Mouse (Mus musculus): ENCODE measurements around the gene Hebp2. TPM values are rescaled to one million over a fixed set of nuclear protein-coding genes. Genes with fewer than 3 reads are reported as not detected.
A peak's percentile ranks its signal among the peaks of the same experiment; 100 is the strongest.

The Hebp2 gene
- total RNA-seq, 4 experiments from 2014 or later, result 3.0 to 4.3 (median 4.1) TPM

- DNase-seq (ENCODE audit: low spot score in 2 of 2), result no peak
Measured at GRCm38 (mm10) chr10:18510663-18511062, 35.2 kb downstream of the Hebp2 start.

- peak in 1 of 2 experiments; percentile 42 for DNase-seq (ENCODE audit: low spot score in 2 of 2)
Measured at GRCm38 (mm10) chr10:18508586-18508985, 37.3 kb downstream of the Hebp2 start.

- DNase-seq (ENCODE audit: low spot score in 2 of 2), result no peak
Measured at GRCm38 (mm10) chr10:18507869-18508473, 37.9 kb downstream of the Hebp2 start.

GRCm38 (mm10) chr10:18506501-18506946 is 39.4 kb downstream of the Hebp2 start:
- no peak for DNase-seq (ENCODE audit: low spot score in 2 of 2)

DNA sequence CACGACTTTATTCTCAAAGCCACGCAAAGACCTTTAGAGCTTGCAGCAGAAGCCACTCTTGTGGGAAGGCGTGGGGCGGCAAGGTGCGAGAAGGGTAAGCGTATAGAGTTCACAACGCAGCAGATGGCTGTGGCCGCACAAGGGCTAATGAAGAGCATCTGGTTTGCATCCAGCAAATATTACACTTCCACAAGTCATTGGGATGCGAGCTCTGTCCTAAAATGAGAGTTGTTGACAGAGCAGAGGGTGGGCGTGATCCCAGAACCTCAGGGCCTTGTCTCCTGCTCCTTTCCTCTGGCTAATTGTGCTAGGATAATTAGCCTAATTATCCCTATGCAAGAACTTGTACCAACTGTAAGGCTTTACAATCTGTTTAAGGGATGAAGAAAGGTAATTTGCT is 40.2 kb downstream of the Hebp2 start:
- no peak for DNase-seq (ENCODE audit: low spot score in 2 of 2)

DNA sequence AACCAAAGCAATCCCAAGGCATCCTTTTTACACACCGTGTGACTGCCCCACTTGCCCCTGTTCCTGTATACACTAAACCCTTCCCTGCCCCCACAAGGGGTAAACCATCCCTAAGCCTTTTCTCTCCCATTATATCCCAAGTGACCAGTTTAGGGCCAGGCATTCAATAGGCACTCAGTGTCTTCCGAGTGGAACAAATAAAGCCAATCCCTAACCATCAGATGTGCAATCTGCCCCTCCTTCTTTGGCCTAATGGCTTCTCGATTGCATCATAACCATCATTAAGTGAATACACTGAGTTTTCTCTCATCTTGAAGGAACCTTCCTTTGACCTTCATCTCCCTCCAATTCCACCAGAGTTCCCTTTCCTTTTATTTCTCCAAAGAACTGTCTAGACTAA is 43.9 kb downstream of the Hebp2 start:
- DNase-seq (ENCODE audit: low spot score in 2 of 2), result no peak

- DNase-seq (ENCODE audit: low spot score in 2 of 2), result no peak
Measured at GRCm38 (mm10) chr10:18497066-18497465, 48.8 kb downstream of the Hebp2 start.

GRCm38 (mm10) chr10:18494249-18494648 is 51.6 kb downstream of the Hebp2 start:
- no peak for DNase-seq (ENCODE audit: low spot score in 2 of 2)

DNA sequence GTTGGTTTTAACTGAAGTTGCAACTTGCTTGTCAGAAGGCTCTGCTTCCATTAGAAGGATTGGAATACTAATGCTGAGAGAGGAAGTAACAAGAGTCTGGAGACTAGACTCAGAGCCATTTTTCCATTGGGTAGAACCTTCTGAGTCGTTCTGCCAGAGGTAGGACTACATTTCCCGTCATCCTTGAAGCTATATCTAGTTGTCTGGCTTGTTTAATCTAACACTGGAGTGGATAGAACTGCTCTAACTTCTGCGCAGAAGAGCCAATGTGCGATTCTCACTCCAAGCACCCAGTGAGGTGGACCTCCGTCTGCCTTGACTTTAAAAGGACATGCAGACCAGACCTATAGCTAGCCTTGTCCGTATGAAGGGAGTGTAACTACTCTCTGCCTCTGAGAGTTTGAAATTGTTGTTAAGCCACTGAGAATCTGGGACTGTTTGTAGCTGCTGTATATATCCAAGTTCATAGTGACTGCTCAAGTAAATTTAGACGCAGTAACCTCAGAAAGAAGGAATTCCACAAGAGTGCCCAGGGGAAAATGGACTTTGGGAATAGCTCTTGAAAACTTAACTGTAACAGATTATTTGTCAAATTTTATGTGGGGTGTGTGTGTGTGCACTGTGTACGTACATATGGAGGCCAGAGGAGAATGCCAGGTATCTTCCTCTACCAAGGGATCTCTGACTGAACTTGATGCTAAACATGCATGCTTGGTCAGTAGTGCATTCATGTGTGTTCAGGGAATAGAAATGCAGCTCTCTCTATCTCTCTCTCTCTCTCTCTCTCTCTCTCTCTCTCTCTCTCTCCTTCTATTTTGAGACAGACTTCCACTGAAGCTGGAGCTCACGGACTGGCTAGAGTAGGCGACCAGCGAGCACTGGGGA is 52.6 kb downstream of the Hebp2 start:
- no peak for DNase-seq (ENCODE audit: low spot score in 2 of 2)

DNA sequence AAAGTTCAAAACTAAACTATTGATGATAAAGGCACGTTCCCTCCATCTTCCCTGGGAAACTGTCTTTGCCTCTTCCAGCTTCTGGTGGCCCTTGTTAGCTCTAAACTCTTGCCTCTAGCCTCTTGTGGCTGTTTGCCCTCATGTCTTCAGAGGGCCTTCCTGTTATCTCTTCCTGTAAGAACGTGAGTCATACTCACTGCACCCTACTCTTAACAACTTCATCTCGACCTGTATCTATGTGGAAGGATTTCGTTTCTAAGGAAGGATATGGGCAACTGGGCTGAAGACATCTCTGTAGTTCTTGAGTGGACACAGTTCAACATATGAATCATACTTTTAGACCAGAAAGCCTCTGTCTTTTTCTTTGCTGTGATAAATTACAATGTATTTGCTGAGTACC is 53.9 kb downstream of the Hebp2 start:
- no peak for DNase-seq (ENCODE audit: low spot score in 2 of 2)

GRCm38 (mm10) chr10:18489936-18490335 is 55.9 kb downstream of the Hebp2 start:
- no peak for DNase-seq (ENCODE audit: low spot score in 2 of 2)

Other genes with a start within 250 kb of the Hebp2 start
- 10 to 100 TPM; 22.8 to 26.2 (median 23.7) TPM for gene Nhsl1, start 227.1 kb downstream of the Hebp2 start, total RNA-seq (2022)
- gene Arfgef3, start 197.9 kb upstream of the Hebp2 start, total RNA-seq (2022), result 100 to 1,000 TPM in 1 of 4 experiments, 10 to 100 TPM in 3; 80.7 to 102 (median 88.5) TPM
- gene Gm4922, start 240.7 kb upstream of the Hebp2 start, total RNA-seq (2022), result not detected